Mouse (Mus musculus) heart, embryonic 10.5 days (tissue): Measurements from ENCODE around the gene Phlpp1. TPM values are rescaled to one million over a fixed set of nuclear protein-coding genes. Genes with fewer than 3 reads are reported as not detected.
A peak's percentile ranks its signal among the peaks of the same experiment; 100 is the strongest.

Experiments used
- DNase-seq: peaks from one replicate; pipeline ENCODE4 v3.0.0-alpha.2; 2017; ENCODE audit warnings: low spot score
- H3K27ac ChIP-seq: fragments of 300-500 bp; sonication (generic); 2 replicates; pipeline ENCODE4 v1.5.1; 2016; ENCODE audit warnings: mild to moderate bottlenecking
- H3K27me3 ChIP-seq: fragments of 300-500 bp; sonication (generic); 2 replicates; pipeline ENCODE4 v1.6.1; 2016; ENCODE audit warnings: mild to moderate bottlenecking; ENCODE audit not compliant: poor library complexity, insufficient read depth, severe bottlenecking
- H3K36me3 ChIP-seq: fragments of 300-500 bp; sonication (generic); 2 replicates; pipeline ENCODE4 v1.6.1; 2016; ENCODE audit warnings: mild to moderate bottlenecking, moderate library complexity
- H3K4me1 ChIP-seq: fragments of 300-500 bp; sonication (generic); 2 replicates; pipeline ENCODE4 v1.6.1; 2016; ENCODE audit warnings: mild to moderate bottlenecking
- H3K4me3 ChIP-seq: fragments of 300-500 bp; sonication (generic); 2 replicates; pipeline ENCODE4 v1.5.1; 2016; ENCODE audit warnings: mild to moderate bottlenecking, moderate library complexity
- H3K9me3 ChIP-seq: fragments of 300-500 bp; sonication (generic); 2 replicates; pipeline ENCODE4 v1.6.1; 2016; ENCODE audit warnings: mild to moderate bottlenecking, moderate library complexity
- WGBS: fragments of 180-500 bp; shearing (Covaris S2); methylation state at CpG from one replicate; pipeline ENCODE4 v1.1.7; 2016; 5-methylcytosine and 5-hydroxymethylcytosine counted together
- polyA plus RNA-seq: library from polyadenylated mRNA; unstranded; fragments of >200 nt; fragmentation: Nextera tagmentation; extraction: Ambion mirVana; gene quantifications from 2 replicates; pipeline ENCODE4 v1.2.1, GENCODE M21; 2016

Phlpp1 gene
- polyA plus RNA-seq, 1 experiment from 2014 or later, result 4.2 TPM

- Histone ChIP-seq H3K36me3 (no peaks in the 10 kb centered on the region), H3K27ac (no peak overlapping the region), H3K27me3 (no peaks in the 10 kb centered on the region), H3K4me1 (peaks cover 38% of the 10 kb centered on the region), H3K9me3 (no peaks in the 10 kb centered on the region), H3K4me3 (no peak overlapping the region)
- WGBS, result 96% methylated on average over 3 of the region's 3 CpGs
- no peak for DNase-seq
Observed at GRCm38 (mm10) chr1:106188756-106189155, 17.2 kb downstream of the Phlpp1 start.

GRCm38 (mm10) chr1:106189311-106189710, 17.8 kb downstream of the Phlpp1 start:
- Histone ChIP-seq H3K4me1 (peaks cover 40% of the 10 kb centered on the region), H3K4me3 (no peak overlapping the region), H3K27ac (no peak overlapping the region), H3K36me3 (no peaks in the 10 kb centered on the region), H3K9me3 (no peaks in the 10 kb centered on the region), H3K27me3 (no peaks in the 10 kb centered on the region)
- no peak for DNase-seq
- WGBS, result 90% methylated on average over 5 of the region's 5 CpGs

- peaks cover 38% of the 10 kb centered on the region for H3K4me1 ChIP-seq
- no peaks in the 10 kb centered on the region for H3K9me3 ChIP-seq
- WGBS, result 81% methylated on average over 3 of the region's 3 CpGs
- H3K36me3 ChIP-seq, result no peaks in the 10 kb centered on the region
- H3K27ac ChIP-seq, result no peak overlapping the region
- no peaks in the 10 kb centered on the region for H3K27me3 ChIP-seq
- DNase-seq, result no peak
- no peak overlapping the region for H3K4me3 ChIP-seq
Observed at GRCm38 (mm10) chr1:106190695-106191094, 19.1 kb downstream of the Phlpp1 start.

- Histone ChIP-seq H3K4me3 (no peak overlapping the region), H3K4me1 (peaks cover 38% of the 10 kb centered on the region), H3K27me3 (no peaks in the 10 kb centered on the region), H3K27ac (no peak overlapping the region), H3K36me3 (no peaks in the 10 kb centered on the region), H3K9me3 (no peaks in the 10 kb centered on the region)
- WGBS, result 45% methylated on average over 8 of the region's 8 CpGs
- DNase-seq, result no peak
Observed at GRCm38 (mm10) chr1:106191885-106192284, 20.3 kb downstream of the Phlpp1 start.

- Histone ChIP-seq H3K27me3 (no peaks in the 10 kb centered on the region), H3K9me3 (no peaks in the 10 kb centered on the region), H3K36me3 (no peaks in the 10 kb centered on the region), H3K4me3 (no peak overlapping the region), H3K27ac (0 out of 2 replicates have a peak overlapping the region, but pooled peaks have one; percentile 8), H3K4me1 (peaks cover 37% of the 10 kb centered on the region)
- 74% methylated on average over 8 of the region's 8 CpGs for WGBS
- DNase-seq, result no peak
Observed at GRCm38 (mm10) chr1:106192864-106193470, 21.4 kb downstream of the Phlpp1 start.

- H3K4me1 ChIP-seq, result peaks cover 42% of the 10 kb centered on the region
- H3K27me3 ChIP-seq, result no peaks in the 10 kb centered on the region
- H3K4me3 ChIP-seq, result no peak overlapping the region
- H3K9me3 ChIP-seq, result no peaks in the 10 kb centered on the region
- no peaks in the 10 kb centered on the region for H3K36me3 ChIP-seq
- H3K27ac ChIP-seq, result no peak overlapping the region
- WGBS, result 28% methylated on average over 3 of the region's 3 CpGs
- DNase-seq, result no peak
Observed at GRCm38 (mm10) chr1:106193487-106193886, 21.9 kb downstream of the Phlpp1 start.

- peaks cover 47% of the 10 kb centered on the region for H3K4me1 ChIP-seq
- WGBS, result 62% methylated on average over 3 of the region's 3 CpGs
- no peak overlapping the region for H3K27ac ChIP-seq
- H3K36me3 ChIP-seq, result no peaks in the 10 kb centered on the region
- H3K9me3 ChIP-seq, result no peaks in the 10 kb centered on the region
- H3K27me3 ChIP-seq, result no peaks in the 10 kb centered on the region
- H3K4me3 ChIP-seq, result no peak overlapping the region
- no peak for DNase-seq
Observed at GRCm38 (mm10) chr1:106194263-106194662, 22.7 kb downstream of the Phlpp1 start.

GRCm38 (mm10) chr1:106197991-106198390, 26.4 kb downstream of the Phlpp1 start:
- Histone ChIP-seq H3K4me3 (no peak overlapping the region), H3K27me3 (no peaks in the 10 kb centered on the region), H3K36me3 (no peaks in the 10 kb centered on the region), H3K4me1 (peaks cover 74% of the 10 kb centered on the region), H3K27ac (peak overlapping the region; percentile 22; the same call in 1 of the 2 replicates), H3K9me3 (no peaks in the 10 kb centered on the region)
- no peak for DNase-seq
- WGBS, result 70% methylated on average over 5 of the region's 5 CpGs

- Histone ChIP-seq H3K9me3 (no peaks in the 10 kb centered on the region), H3K27ac (peak overlapping the region; percentile 82), H3K36me3 (no peaks in the 10 kb centered on the region), H3K4me3 (no peak overlapping the region), H3K27me3 (no peaks in the 10 kb centered on the region), H3K4me1 (peaks cover 73% of the 10 kb centered on the region)
- WGBS, result 82% methylated on average over 4 of the region's 4 CpGs
- DNase-seq, result no peak
Observed at GRCm38 (mm10) chr1:106199109-106199508, 27.6 kb downstream of the Phlpp1 start.

GRCm38 (mm10) chr1:106199686-106200085, 28.1 kb downstream of the Phlpp1 start:
- DNase-seq, result no peak
- WGBS, result 12% methylated on average over 2 of the region's 2 CpGs
- no peaks in the 10 kb centered on the region for H3K27me3 ChIP-seq
- H3K36me3 ChIP-seq, result no peaks in the 10 kb centered on the region
- H3K27ac ChIP-seq, result peak overlapping the region; percentile 82
- H3K9me3 ChIP-seq, result no peaks in the 10 kb centered on the region
- peaks cover 70% of the 10 kb centered on the region for H3K4me1 ChIP-seq
- no peak overlapping the region for H3K4me3 ChIP-seq

- Histone ChIP-seq H3K27ac (peak overlapping the region; percentile 82; the same call in 1 of the 2 replicates), H3K4me3 (no peak overlapping the region), H3K27me3 (no peaks in the 10 kb centered on the region), H3K9me3 (no peaks in the 10 kb centered on the region), H3K36me3 (no peaks in the 10 kb centered on the region), H3K4me1 (peaks cover 72% of the 10 kb centered on the region)
- DNase-seq, result no peak
- 83% methylated on average over 1 of the region's 1 CpGs for WGBS
Observed at GRCm38 (mm10) chr1:106201025-106201424, 29.5 kb downstream of the Phlpp1 start.

GRCm38 (mm10) chr1:106201929-106202328, 30.4 kb downstream of the Phlpp1 start:
- H3K4me3 ChIP-seq, result no peak overlapping the region
- WGBS, result 66% methylated on average over 4 of the region's 4 CpGs

GRCm38 (mm10) chr1:106203942-106204341, 32.4 kb downstream of the Phlpp1 start:
- peaks cover 79% of the 10 kb centered on the region for H3K4me1 ChIP-seq
- WGBS, result 24% methylated on average over 3 of the region's 3 CpGs
- no peaks in the 10 kb centered on the region for H3K27me3 ChIP-seq

More at GRCm38 (mm10) chr1:106201929-106202328, 30.4 kb downstream of the Phlpp1 start:
- Histone ChIP-seq H3K4me1 (peaks cover 75% of the 10 kb centered on the region), H3K9me3 (no peaks in the 10 kb centered on the region), H3K36me3 (no peaks in the 10 kb centered on the region), H3K27me3 (no peaks in the 10 kb centered on the region), H3K27ac (peak overlapping the region; percentile 42; the same call in 1 of the 2 replicates)
- DNase-seq, result no peak

More at GRCm38 (mm10) chr1:106203942-106204341, 32.4 kb downstream of the Phlpp1 start:
- H3K27ac ChIP-seq, result peak overlapping the region; percentile 59; the same call in 1 of the 2 replicates
- 0 out of 2 replicates have a peak overlapping the region, but pooled peaks have one; percentile 12 for H3K4me3 ChIP-seq
- DNase-seq, result no peak
- H3K36me3 ChIP-seq, result no peaks in the 10 kb centered on the region
- H3K9me3 ChIP-seq, result no peaks in the 10 kb centered on the region
